Mouse (Mus musculus): ENCODE results near the gene Xlr5b. TPM values are rescaled to one million over a fixed set of nuclear protein-coding genes. Genes with fewer than 3 reads are reported as not detected.
A peak's percentile ranks its signal among the peaks of the same experiment; 100 is the strongest.
"Not testable (repeated sequence)": the region's sequence is repeated elsewhere in the genome, so short reads cannot be mapped to it uniquely, and the experiment has no call there.

Gene Xlr5b
- total RNA-seq (2014; fragmentation: Nextera tagmentation) (not detected in 2 replicates), total RNA-seq (2017) (not detected in 2 replicates)

GRCm38 (mm10) chrX:73148496-73148895 is at the start of gene Xlr5b:
Xlr5b (plus strand) TSS chrX:73148796.
- ATAC-seq (replicated peaks; ENCODE audit: poor library complexity, severe bottlenecking): not testable (repeated sequence)

- ATAC-seq (replicated peaks; ENCODE audit: poor library complexity, severe bottlenecking): not testable (repeated sequence)
Measured at GRCm38 (mm10) chrX:73116747-73117146, 31.8 kb upstream of the Xlr5b start, which contains the start of gene Gm14685. Gm14685 (plus strand) TSS chrX:73117047.

GRCm38 (mm10) chrX:73122859-73123829 is 25.5 kb upstream of the Xlr5b start:
- ATAC-seq (replicated peaks; ENCODE audit: poor library complexity, severe bottlenecking): peak; percentile 97

GRCm38 (mm10) chrX:73143218-73143618 is 5.4 kb upstream of the Xlr5b start:
- peak; percentile 95 for ATAC-seq (replicated peaks; ENCODE audit: poor library complexity, severe bottlenecking)

GRCm38 (mm10) chrX:73149350-73149749 is 754 bp downstream of the Xlr5b start, which contains the start of gene DXBay18:
DXBay18 (minus strand) TSS chrX:73149450.
- not testable (repeated sequence) for ATAC-seq (replicated peaks; ENCODE audit: poor library complexity, severe bottlenecking)

- not testable (repeated sequence) for ATAC-seq (replicated peaks; ENCODE audit: poor library complexity, severe bottlenecking)
Measured at GRCm38 (mm10) chrX:73176889-73177288, 28.3 kb downstream of the Xlr5b start, which contains the start of gene Spin2d. Spin2d (minus strand) TSS chrX:73176989.

GRCm38 (mm10) chrX:73191934-73192333 is 43.3 kb downstream of the Xlr5b start, which contains the start of gene Xlr3b:
Xlr3b (plus strand) TSS chrX:73192207.
- peak; percentile 66 for ATAC-seq (replicated peaks; ENCODE audit: poor library complexity, severe bottlenecking)

Other genes with a start within 250 kb of the Xlr5b start
- gene Cetn2, start 230.4 kb upstream of the Xlr5b start, total RNA-seq (2014; fragmentation: Nextera tagmentation): 52.3 and 71.4 TPM in 2 replicates
- 93.3 and 127 TPM in 2 replicates for gene Cetn2, start 230.4 kb upstream of the Xlr5b start, total RNA-seq (2017)
- 12.4 and 20.2 TPM in 2 replicates for gene Nsdhl, start 230.2 kb upstream of the Xlr5b start, total RNA-seq (2014; fragmentation: Nextera tagmentation)
- 15.2 and 17.9 TPM in 2 replicates for gene Nsdhl, start 230.2 kb upstream of the Xlr5b start, total RNA-seq (2017)
- gene Zfp185, start 161.5 kb upstream of the Xlr5b start, total RNA-seq (2014; fragmentation: Nextera tagmentation): not detected in 2 replicates
- gene Zfp185, start 161.5 kb upstream of the Xlr5b start, total RNA-seq (2017): not detected in 2 replicates
- not detected in 2 replicates for gene Pnma5, start 111.7 kb upstream of the Xlr5b start, total RNA-seq (2014; fragmentation: Nextera tagmentation)
- gene Pnma5, start 111.7 kb upstream of the Xlr5b start, total RNA-seq (2017): not detected in 2 replicates
- gene Pnma3, start 84.0 kb upstream of the Xlr5b start, total RNA-seq (2014; fragmentation: Nextera tagmentation): not detected in 2 replicates
- not detected in 2 replicates for gene Pnma3, start 84.0 kb upstream of the Xlr5b start, total RNA-seq (2017)
- 23.8 and 24.8 TPM in 2 replicates for gene Xlr4a, start 66.3 kb upstream of the Xlr5b start, total RNA-seq (2014; fragmentation: Nextera tagmentation)
- gene Xlr4a, start 66.3 kb upstream of the Xlr5b start, total RNA-seq (2017): 10.9 and 14.2 TPM in 2 replicates
- gene Xlr3a, start 51.7 kb upstream of the Xlr5b start, total RNA-seq (2014; fragmentation: Nextera tagmentation): 1.8 and 8.5 TPM in 2 replicates
- 4.2 and 6.0 TPM in 2 replicates for gene Xlr3a, start 51.7 kb upstream of the Xlr5b start, total RNA-seq (2017)
- not detected in 2 replicates for gene Gm14685, start 31.7 kb upstream of the Xlr5b start, total RNA-seq (2014; fragmentation: Nextera tagmentation)
- gene Gm14685, start 31.7 kb upstream of the Xlr5b start, total RNA-seq (2017): not detected in 2 replicates
- not detected in 2 replicates for gene DXBay18, start 654 bp downstream of the Xlr5b start, total RNA-seq (2014; fragmentation: Nextera tagmentation)
- gene DXBay18, start 654 bp downstream of the Xlr5b start, total RNA-seq (2017): not detected in 2 replicates
- not detected in 2 replicates for gene Spin2d, start 28.2 kb downstream of the Xlr5b start, total RNA-seq (2014; fragmentation: Nextera tagmentation)
- gene Spin2d, start 28.2 kb downstream of the Xlr5b start, total RNA-seq (2017): 1.6 TPM in 1 of 2 replicates, not detected in the other
- gene Xlr3b, start 43.4 kb downstream of the Xlr5b start, total RNA-seq (2014; fragmentation: Nextera tagmentation): 1.3 and 16.8 TPM in 2 replicates
- gene Xlr3b, start 43.4 kb downstream of the Xlr5b start, total RNA-seq (2017): 7.8 and 7.9 TPM in 2 replicates
- gene Xlr4b, start 65.5 kb downstream of the Xlr5b start, total RNA-seq (2014; fragmentation: Nextera tagmentation): 17.1 and 17.2 TPM in 2 replicates
- 13.2 and 15.7 TPM in 2 replicates for gene Xlr4b, start 65.5 kb downstream of the Xlr5b start, total RNA-seq (2017)
- gene F8a, start 79.5 kb downstream of the Xlr5b start, total RNA-seq (2014; fragmentation: Nextera tagmentation): 2.3 and 5.9 TPM in 2 replicates
- gene F8a, start 79.5 kb downstream of the Xlr5b start, total RNA-seq (2017): 3.9 and 4.2 TPM in 2 replicates
- gene Xlr4c, start 94.3 kb downstream of the Xlr5b start, total RNA-seq (2014; fragmentation: Nextera tagmentation): 2.9 and 13.5 TPM in 2 replicates
- gene Xlr4c, start 94.3 kb downstream of the Xlr5b start, total RNA-seq (2017): 5.9 and 8.6 TPM in 2 replicates
- not detected in 2 replicates for gene Xlr3c, start 116.6 kb downstream of the Xlr5b start, total RNA-seq (2014; fragmentation: Nextera tagmentation)
- gene Xlr3c, start 116.6 kb downstream of the Xlr5b start, total RNA-seq (2017): not detected in 2 replicates
- gene Xlr5a, start 144.2 kb downstream of the Xlr5b start, total RNA-seq (2014; fragmentation: Nextera tagmentation): not detected in 2 replicates
- not detected in 2 replicates for gene Xlr5a, start 144.2 kb downstream of the Xlr5b start, total RNA-seq (2017)
- not detected in 2 replicates for gene Xlr5c, start 144.2 kb downstream of the Xlr5b start, total RNA-seq (2014; fragmentation: Nextera tagmentation)
- gene Xlr5c, start 144.2 kb downstream of the Xlr5b start, total RNA-seq (2017): not detected in 2 replicates
- not detected in 2 replicates for gene Gm45015, start 188.0 kb downstream of the Xlr5b start, total RNA-seq (2014; fragmentation: Nextera tagmentation)
- not detected in 2 replicates for gene Gm45015, start 188.0 kb downstream of the Xlr5b start, total RNA-seq (2017)
- gene Zfp275, start 193.8 kb downstream of the Xlr5b start, total RNA-seq (2014; fragmentation: Nextera tagmentation): 8.5 and 11.9 TPM in 2 replicates
- 7.9 and 8.1 TPM in 2 replicates for gene Zfp275, start 193.8 kb downstream of the Xlr5b start, total RNA-seq (2017)
- not detected in 2 replicates for gene Gm18336, start 249.9 kb downstream of the Xlr5b start, total RNA-seq (2014; fragmentation: Nextera tagmentation)
- not detected in 2 replicates for gene Gm18336, start 249.9 kb downstream of the Xlr5b start, total RNA-seq (2017)